Mouse (Mus musculus): ENCODE data around the gene Rgs8.
A peak's percentile ranks its signal among the peaks of the same experiment; 100 is the strongest.

The Rgs8 gene

GRCm38 (mm10) chr1:153652938-153653623 is at the start of gene Rgs8:
TSS of gene Rgs8 (plus strand) at chr1:153653025.
- peak; percentile 59 to 72 for DNase-seq

GRCm38 (mm10) chr1:153617340-153617830 is 35.4 kb upstream of the Rgs8 start:
- DNase-seq = no peak

DNA sequence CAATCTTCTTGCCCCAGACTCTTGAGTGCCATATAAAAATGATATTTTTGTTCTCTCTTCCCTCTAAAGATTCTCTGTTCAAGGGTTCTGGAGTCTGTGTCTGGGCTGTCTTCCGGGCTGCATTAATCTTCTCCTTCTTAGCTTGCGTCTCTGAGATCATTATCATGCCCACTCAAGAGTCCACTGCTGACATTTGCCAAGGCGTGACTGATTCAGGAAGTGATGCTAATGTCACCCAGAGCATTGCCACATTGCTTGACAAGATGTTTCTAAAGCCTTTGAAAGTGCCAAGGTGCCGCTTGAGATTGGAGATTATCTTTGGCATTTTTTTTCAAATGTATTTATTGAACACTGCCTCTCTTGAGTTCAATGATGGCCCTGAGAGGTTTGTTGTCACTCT is 29.8 kb upstream of the Rgs8 start:
- DNase-seq = no peak

- no peak for DNase-seq
These were observed 20.1 kb upstream of the Rgs8 start for GRCm38 (mm10) chr1:153632686-153633085.

DNA sequence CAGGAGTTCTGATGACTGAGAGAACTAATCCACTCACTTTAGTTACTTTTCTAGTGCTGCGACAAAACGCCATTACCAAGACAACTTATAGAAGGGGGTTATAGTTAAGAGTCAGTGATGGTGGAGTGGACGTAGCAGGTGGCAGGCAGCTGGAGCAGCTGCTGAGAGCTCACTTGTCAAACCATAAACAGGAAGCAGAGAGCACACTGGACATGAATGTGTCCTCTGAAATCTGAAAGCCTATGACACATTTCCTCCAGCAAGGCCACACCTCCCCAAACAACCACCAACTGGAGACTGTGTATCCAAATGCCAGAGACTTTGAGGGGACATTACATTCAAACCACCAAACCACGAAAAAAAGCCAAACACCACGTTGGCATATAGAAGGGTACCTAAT is 17.8 kb upstream of the Rgs8 start:
- DNase-seq = peak in 1 of 2 experiments; percentile 7

DNA sequence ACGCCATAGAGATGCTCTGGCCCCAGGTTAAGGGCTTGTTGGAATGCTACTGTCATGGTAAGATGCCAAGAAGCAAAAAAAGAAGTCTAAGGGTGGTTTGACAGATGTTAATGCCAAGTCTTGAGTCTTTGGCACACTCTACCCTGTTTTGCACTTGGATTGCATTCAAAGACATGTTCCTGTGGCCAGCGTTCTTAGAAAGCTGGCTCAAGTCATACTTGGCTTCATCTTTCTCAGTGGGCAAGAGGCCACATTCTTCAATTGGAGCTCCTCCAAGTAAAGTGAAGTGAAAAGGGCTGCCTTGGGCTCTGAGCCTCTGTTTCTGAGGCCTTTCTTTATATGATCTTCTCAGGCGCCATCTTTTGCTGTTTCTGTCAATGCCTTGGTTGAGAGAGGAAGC is 17.3 kb upstream of the Rgs8 start:
- peak; percentile 22 to 46 for DNase-seq

- DNase-seq = no peak
These were observed 16.0 kb upstream of the Rgs8 start for GRCm38 (mm10) chr1:153636821-153637220.

DNA sequence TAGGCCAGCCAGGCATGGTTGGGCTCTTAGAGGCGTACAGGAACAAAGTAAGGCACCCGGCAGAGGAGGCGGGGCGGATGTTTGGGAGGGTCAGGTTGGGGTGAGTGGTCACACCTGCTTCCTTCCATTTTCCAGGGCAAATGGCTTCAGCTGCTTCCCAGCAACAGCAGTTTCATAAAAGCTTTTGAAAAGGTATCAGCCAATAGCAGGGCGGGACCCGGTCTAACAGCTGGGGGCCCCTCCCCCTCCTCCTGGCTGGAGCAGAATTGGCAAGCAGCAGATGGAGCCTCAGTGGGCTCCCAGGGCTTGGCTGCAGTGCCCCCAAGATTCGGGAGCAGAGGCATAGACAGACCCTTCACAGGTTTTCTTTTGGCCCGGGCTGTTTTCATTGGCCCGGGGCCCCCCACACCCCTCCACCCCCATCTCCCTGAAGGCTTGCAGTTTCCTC is 11.3 kb upstream of the Rgs8 start:
- peak; percentile 80 to 88 for DNase-seq

GRCm38 (mm10) chr1:153641940-153642501 is 10.8 kb upstream of the Rgs8 start:
- peak; percentile 84 to 89 for DNase-seq

DNA sequence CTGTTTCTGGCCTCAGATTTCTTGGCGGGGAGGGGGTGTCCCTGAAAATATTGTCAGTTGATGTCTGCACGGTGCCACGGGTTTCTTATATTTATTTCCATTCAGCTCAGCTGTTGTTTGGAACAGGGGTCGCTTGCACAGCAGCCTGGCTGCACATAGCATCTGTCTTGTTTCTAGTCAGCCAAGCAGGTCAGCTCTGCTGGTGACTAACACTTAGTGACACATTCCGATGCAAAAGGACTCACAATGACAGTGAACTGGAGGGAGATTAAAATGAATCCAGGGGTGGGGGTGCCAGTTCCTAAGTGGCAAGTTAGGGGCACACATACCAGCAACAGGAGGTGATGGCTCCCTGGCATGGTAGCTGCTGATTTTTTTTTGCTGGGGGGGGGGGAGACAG is 849 bp downstream of the Rgs8 start:
- DNase-seq = no peak

GRCm38 (mm10) chr1:153659666-153660065 is 6.8 kb downstream of the Rgs8 start:
- no peak for DNase-seq

GRCm38 (mm10) chr1:153660982-153661688 is 8.3 kb downstream of the Rgs8 start:
- peak in 1 of 2 experiments; percentile 13 for DNase-seq

- DNase-seq = peak in 1 of 2 experiments; percentile 38
These were observed 8.8 kb downstream of the Rgs8 start for GRCm38 (mm10) chr1:153661689-153662002.

- no peak for DNase-seq
These were observed 9.5 kb downstream of the Rgs8 start for GRCm38 (mm10) chr1:153662362-153662761.

GRCm38 (mm10) chr1:153665066-153665715 is 12.4 kb downstream of the Rgs8 start:
- peak; percentile 49 to 62 for DNase-seq

- DNase-seq = peak in 1 of 2 experiments; percentile 21
These were observed 13.4 kb downstream of the Rgs8 start for GRCm38 (mm10) chr1:153666236-153666635.

DNA sequence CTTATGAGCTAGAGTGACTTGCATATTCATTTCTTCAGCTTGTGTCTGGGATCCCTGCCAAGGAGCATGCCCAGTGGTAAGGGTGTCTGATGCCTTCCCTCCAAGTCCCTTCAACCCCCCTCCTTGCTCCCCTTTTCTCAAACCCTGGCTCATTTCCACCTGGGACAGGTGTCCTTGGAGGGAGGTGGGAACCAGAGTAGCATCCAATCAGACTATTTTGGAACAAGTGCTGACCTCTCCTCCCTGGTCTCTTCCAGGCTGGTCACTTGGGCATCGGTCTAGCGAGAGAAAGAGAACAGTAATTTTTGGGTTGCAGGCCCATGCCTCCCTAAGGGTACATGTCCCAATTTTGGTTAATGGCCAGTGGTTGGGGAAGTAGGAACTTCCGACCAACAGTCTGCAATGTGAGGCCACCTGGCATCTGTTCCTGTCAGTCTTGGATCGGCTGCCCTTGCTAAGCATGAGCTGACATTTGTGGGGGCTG is 14.5 kb downstream of the Rgs8 start:
- no peak for DNase-seq

- DNase-seq = no peak
These were observed 15.0 kb downstream of the Rgs8 start for GRCm38 (mm10) chr1:153667781-153668180.

- DNase-seq = peak; percentile 39 to 57
These were observed 16.3 kb downstream of the Rgs8 start for GRCm38 (mm10) chr1:153669086-153669485.

DNA sequence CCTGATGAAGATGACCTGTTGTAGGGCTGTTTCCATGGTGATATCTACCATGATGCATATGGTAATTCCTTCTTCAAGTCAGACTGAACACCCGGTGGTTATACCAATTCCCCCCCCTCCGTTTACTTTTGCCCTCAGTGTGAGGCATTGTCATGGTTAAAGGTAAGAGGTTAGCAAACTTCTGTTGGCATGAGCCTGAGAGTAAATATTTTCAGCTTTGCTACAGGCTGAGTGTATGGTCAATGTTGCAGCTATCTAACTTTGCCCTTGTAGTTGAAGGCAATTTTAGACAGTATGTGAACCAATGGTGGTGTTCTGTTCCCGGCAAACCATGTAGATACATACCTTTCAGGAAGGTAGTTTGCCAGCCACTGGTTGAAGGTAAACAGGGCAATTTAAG is 16.9 kb downstream of the Rgs8 start:
- no peak for DNase-seq

- DNase-seq = no peak
These were observed 18.5 kb downstream of the Rgs8 start for GRCm38 (mm10) chr1:153671352-153671751.

DNA sequence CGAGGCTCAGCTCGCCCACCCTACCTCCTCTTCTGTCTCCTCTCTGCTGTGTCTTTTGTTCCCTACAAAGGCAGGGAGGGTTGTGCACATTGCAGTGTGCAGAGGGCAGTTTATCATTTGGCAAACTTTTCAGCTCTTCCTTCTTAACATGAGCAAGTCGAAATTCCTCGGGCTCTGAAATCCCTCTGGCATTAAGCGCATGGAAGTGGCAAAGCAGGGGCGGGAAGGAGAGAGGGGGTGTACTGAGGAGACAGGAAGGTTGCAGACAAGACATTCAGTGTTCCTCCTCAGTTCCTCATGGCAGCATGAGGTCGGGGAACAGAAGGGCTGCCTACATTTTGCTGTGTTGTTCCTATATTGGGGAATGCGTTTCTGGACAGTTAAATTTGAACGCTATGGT is 19.9 kb downstream of the Rgs8 start:
- DNase-seq = no peak

- DNase-seq = no peak
These were observed 21.1 kb downstream of the Rgs8 start for GRCm38 (mm10) chr1:153673900-153674299.

Measured in kidney, postnatal 4 days (tissue).